Mouse (Mus musculus): ENCODE results near the gene Sytl3. TPM values are rescaled to one million over a fixed set of nuclear protein-coding genes. Genes with fewer than 3 reads are reported as not detected.
A peak's percentile ranks its signal among the peaks of the same experiment; 100 is the strongest.

Gene Sytl3
- polyA plus RNA-seq, 1 experiment from 2014 or later: 0.24 TPM

DNA sequence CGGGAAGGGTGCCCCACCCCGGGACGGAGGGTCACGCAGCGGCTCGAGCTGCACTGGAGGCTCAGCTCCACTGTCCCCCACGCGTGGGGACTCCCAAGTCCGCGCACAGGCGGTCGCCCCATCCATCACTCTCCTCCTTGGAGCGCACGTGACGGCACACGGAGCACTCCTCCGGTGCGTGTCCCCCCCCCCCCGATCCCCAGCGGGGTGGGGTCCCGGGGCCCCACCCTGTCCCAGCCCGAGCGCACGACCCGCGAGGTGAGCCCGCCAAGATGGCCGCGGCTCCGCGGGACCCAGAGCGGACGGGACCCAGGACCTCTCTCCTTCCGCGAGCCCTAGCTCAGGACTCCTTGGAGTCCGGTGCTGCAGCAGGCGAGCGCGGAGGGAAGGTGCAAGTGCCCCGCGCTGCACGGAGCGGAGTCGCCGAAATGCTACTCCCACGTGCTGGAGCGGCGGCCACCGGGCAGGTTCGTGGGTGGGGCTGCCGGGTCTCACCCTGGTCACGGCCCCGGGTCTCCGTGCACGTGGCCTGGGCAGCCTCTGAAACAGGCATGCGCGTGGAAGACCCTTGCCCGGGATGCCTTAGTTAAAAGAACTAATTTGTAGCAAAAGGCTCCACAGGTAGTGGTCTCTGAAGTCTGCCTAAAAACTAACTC lies 124.2 kb downstream of the Sytl3 start:
- Histone ChIP-seq H3K4me3 (peak overlapping the region; percentile 90), H3K9me3 (no peaks in the 10 kb centered on the region), H3K27ac (peak overlapping the region; percentile 97), H3K4me1 (peaks cover 50% of the 10 kb centered on the region), H3K36me3 (replicated peaks) (no peaks in the 10 kb centered on the region), H3K27me3 (ENCODE audit: poor library complexity, severe bottlenecking) (peaks cover 44% of the 10 kb centered on the region)
- WGBS: under 1% methylated on average over 54 of the region's 58 CpGs
- peak; percentile 70 for DNase-seq (ENCODE audit: extremely low spot score, low spot score)

GRCm38 (mm10) chr17:6783756-6784357 lies 125.0 kb downstream of the Sytl3 start:
- 54% methylated on average over 10 of the region's 10 CpGs for WGBS
- peak overlapping the region; percentile 97 for H3K27ac ChIP-seq
- H3K9me3 ChIP-seq: no peaks in the 10 kb centered on the region
- peak overlapping the region; percentile 90 for H3K4me3 ChIP-seq
- peaks cover 44% of the 10 kb centered on the region for H3K27me3 ChIP-seq (ENCODE audit: poor library complexity, severe bottlenecking)
- H3K4me1 ChIP-seq: peaks cover 44% of the 10 kb centered on the region
- no peak for DNase-seq (ENCODE audit: extremely low spot score, low spot score)
- no peaks in the 10 kb centered on the region for H3K36me3 ChIP-seq (replicated peaks)

- Histone ChIP-seq H3K27me3 (ENCODE audit: poor library complexity, severe bottlenecking) (peaks cover 11% of the 10 kb centered on the region), H3K4me3 (no peak overlapping the region), H3K36me3 (replicated peaks) (no peaks in the 10 kb centered on the region), H3K9me3 (no peaks in the 10 kb centered on the region), H3K27ac (no peak overlapping the region), H3K4me1 (peaks cover 11% of the 10 kb centered on the region)
- 92% methylated on average over 4 of the region's 4 CpGs for WGBS
- no peak for DNase-seq (ENCODE audit: extremely low spot score, low spot score)
These were observed 128.3 kb downstream of the Sytl3 start for GRCm38 (mm10) chr17:6787241-6787640.

Other genes starting within 250 kb of the Sytl3 start
- gene Dynlt1b, start 229.0 kb upstream of the Sytl3 start, polyA plus RNA-seq (2016; fragmentation: Nextera tagmentation; extraction: Ambion mirVana): 464 and 482 TPM in 2 replicates
- gene Dynlt1c, start 57.4 kb upstream of the Sytl3 start, polyA plus RNA-seq (2016; fragmentation: Nextera tagmentation; extraction: Ambion mirVana): 33.4 and 41.4 TPM in 2 replicates
- 291 and 301 TPM in 2 replicates for gene Dynlt1f, start 3.2 kb upstream of the Sytl3 start, polyA plus RNA-seq (2016; fragmentation: Nextera tagmentation; extraction: Ambion mirVana)
- gene Ezr, start 123.7 kb downstream of the Sytl3 start, polyA plus RNA-seq (2016; fragmentation: Nextera tagmentation; extraction: Ambion mirVana): 103 and 116 TPM in 2 replicates